Mouse (Mus musculus): ENCODE data around the gene Trove2. TPM values are rescaled to one million over a fixed set of nuclear protein-coding genes. Genes with fewer than 3 reads are reported as not detected.

Trove2 gene
- total and polyA plus RNA-seq, 3 experiments: 4.5 to 4.6 TPM; not detected in 1

- Histone ChIP-seq H3K4me1 (ENCODE audit: control insufficient read depth in 1 of 2, insufficient read depth in 2 of 2, low read length in 2 of 2) (0 out of 4 replicates have a peak, but pooled peaks cover 0 to 6% of the 10 kb centered on the region in 2 experiments), H3K79me2 (ENCODE audit: control insufficient read depth, insufficient read depth, low read length, poor library complexity) (no peaks in the 10 kb centered on the region), H3K4me3 (ENCODE audit: control insufficient read depth in 1 of 2, insufficient read depth in 1 of 2, low read depth in 2 of 2, low read length in 2 of 2) (no peak overlapping the region), H3K36me3 (ENCODE audit: control insufficient read depth in 1 of 2, insufficient read depth in 2 of 2, low read length in 2 of 2) (no peaks in the 10 kb centered on the region; a peak in 1 of 4 replicates), H3K27me3 (ENCODE audit: control insufficient read depth in 1 of 2, insufficient read depth in 2 of 2, low read length in 2 of 2) (no peaks in the 10 kb centered on the region), H3K27ac (ENCODE audit: control insufficient read depth, low read depth, low read length) (no peak overlapping the region), H3K9ac (ENCODE audit: control insufficient read depth, low read depth, low read length, poor library complexity, severe bottlenecking) (no peak overlapping the region), H3K9me3 (replicated peaks; ENCODE audit: insufficient read depth, low read length) (no peaks in the 10 kb centered on the region)
- no peak for DNase-seq (ENCODE audit: low read depth, low spot score)
- TF ChIP-seq SMC3 (IDR thresholded peaks at IDR 0.05; ENCODE audit: low read depth, low read length): no peak
- TF ChIP-seq GABPA (IDR thresholded peaks at IDR 0.05; ENCODE audit: low read depth, low read length): no peak
- no peak for TF ChIP-seq GATA1 (IDR thresholded peaks at IDR 0.05; ENCODE audit: low read depth, low read length)
- no peak for TF ChIP-seq POLR2AphosphoS2 (IDR thresholded peaks at IDR 0.05; ENCODE audit: low read length)
- TF ChIP-seq TAL1 (IDR thresholded peaks at IDR 0.05; ENCODE audit: low read length): no peak
- TF ChIP-seq ETS1 (IDR thresholded peaks at IDR 0.05; ENCODE audit: low read depth, low read length): no peak
- no peak for TF ChIP-seq ZMIZ1 (IDR thresholded peaks at IDR 0.05; ENCODE audit: low read depth, low read length)
- no peak for TF ChIP-seq MXI1 (IDR thresholded peaks at IDR 0.05; ENCODE audit: low read depth, low read length)
- TF ChIP-seq ELF1 (IDR thresholded peaks at IDR 0.05; ENCODE audit: low read depth, low read length): no peak
These were observed 68.5 kb downstream of the Trove2 start for GRCm38 (mm10) chr1:143708361-143708760.

- H3K27ac ChIP-seq (ENCODE audit: control insufficient read depth, low read depth, low read length): no peak overlapping the region
- H3K79me2 ChIP-seq (ENCODE audit: control insufficient read depth, insufficient read depth, low read length, poor library complexity): peaks cover 8% of the 10 kb centered on the region
- no peaks in the 10 kb centered on the region; a peak in 1 of 4 replicates for H3K36me3 ChIP-seq (ENCODE audit: control insufficient read depth in 1 of 2, insufficient read depth in 2 of 2, low read length in 2 of 2)
- H3K4me3 ChIP-seq (ENCODE audit: control insufficient read depth in 1 of 2, insufficient read depth in 1 of 2, low read depth in 2 of 2, low read length in 2 of 2): no peak overlapping the region
- H3K9ac ChIP-seq (ENCODE audit: control insufficient read depth, low read depth, low read length, poor library complexity, severe bottlenecking): no peak overlapping the region
- no peaks in the 10 kb centered on the region for H3K27me3 ChIP-seq (ENCODE audit: control insufficient read depth in 1 of 2, insufficient read depth in 2 of 2, low read length in 2 of 2)
- TF ChIP-seq BHLHE40 (IDR thresholded peaks at IDR 0.05; ENCODE audit: borderline replicate concordance, low read depth, low read length) (no peak), NRF1 (IDR thresholded peaks at IDR 0.05; ENCODE audit: insufficient read depth, low read depth, low read length, poor library complexity, severe bottlenecking) (no peak), RCOR1 (IDR thresholded peaks at IDR 0.05; ENCODE audit: low read depth, low read length) (no peak), GABPA (IDR thresholded peaks at IDR 0.05; ENCODE audit: low read depth, low read length) (no peak), POLR2AphosphoS5 (IDR thresholded peaks at IDR 0.05; ENCODE audit: borderline replicate concordance, low read depth, low read length) (no peak), MYB (IDR thresholded peaks at IDR 0.05; ENCODE audit: low read depth, low read length) (no peak), EP300 (IDR thresholded peaks at IDR 0.05; ENCODE audit: low read depth in 1 of 2, low read length in 2 of 2) (no peak), ZNF384 (IDR thresholded peaks at IDR 0.05; ENCODE audit: low read depth, low read length) (no peak; the same call in 1 of the 2 replicates), TBP (IDR thresholded peaks at IDR 0.05; ENCODE audit: low read depth, low read length) (no peak), E2F4 (IDR thresholded peaks at IDR 0.05; ENCODE audit: borderline replicate concordance, low read depth, low read length) (no peak), USF2 (IDR thresholded peaks at IDR 0.05; ENCODE audit: borderline replicate concordance in 1 of 2, insufficient read depth in 1 of 2, low read depth in 1 of 2, low read length in 2 of 2) (no peak), GATA1 (IDR thresholded peaks at IDR 0.05; ENCODE audit: low read depth, low read length) (no peak)
- peak; percentile 18 for DNase-seq (ENCODE audit: low read depth, low spot score)
- H3K4me1 ChIP-seq (ENCODE audit: control insufficient read depth in 1 of 2, insufficient read depth in 2 of 2, low read length in 2 of 2): 0 out of 4 replicates have a peak, but pooled peaks cover 0 to 6% of the 10 kb centered on the region in 2 experiments
- H3K9me3 ChIP-seq (replicated peaks; ENCODE audit: insufficient read depth, low read length): no peaks in the 10 kb centered on the region
These were observed 69.9 kb downstream of the Trove2 start for GRCm38 (mm10) chr1:143707006-143707405.
